Mouse (Mus musculus): ENCODE measurements around the gene Gprc5b.

Gene Gprc5b

DNA sequence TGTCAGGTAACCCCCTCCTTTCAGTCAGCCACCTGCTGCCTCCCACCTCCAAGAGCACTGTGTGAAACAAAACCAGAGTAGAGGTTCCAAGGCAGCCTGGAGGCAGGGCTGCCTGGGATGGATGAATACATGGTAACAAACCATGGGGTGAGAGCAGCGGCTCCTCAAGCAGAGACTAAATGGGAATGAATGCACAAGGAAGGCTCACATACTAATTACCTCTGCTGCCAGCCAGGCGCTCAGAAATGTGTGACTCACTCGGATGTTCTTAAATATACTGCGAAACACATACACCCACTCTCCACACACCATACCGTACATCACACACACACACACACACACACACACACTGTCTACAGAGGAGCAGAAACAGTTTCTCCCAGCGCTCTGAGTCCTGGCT, 4.7 kb downstream of the Gprc5b start:
- DNase-seq (ENCODE audit: low read depth, low spot score): no peak

DNA sequence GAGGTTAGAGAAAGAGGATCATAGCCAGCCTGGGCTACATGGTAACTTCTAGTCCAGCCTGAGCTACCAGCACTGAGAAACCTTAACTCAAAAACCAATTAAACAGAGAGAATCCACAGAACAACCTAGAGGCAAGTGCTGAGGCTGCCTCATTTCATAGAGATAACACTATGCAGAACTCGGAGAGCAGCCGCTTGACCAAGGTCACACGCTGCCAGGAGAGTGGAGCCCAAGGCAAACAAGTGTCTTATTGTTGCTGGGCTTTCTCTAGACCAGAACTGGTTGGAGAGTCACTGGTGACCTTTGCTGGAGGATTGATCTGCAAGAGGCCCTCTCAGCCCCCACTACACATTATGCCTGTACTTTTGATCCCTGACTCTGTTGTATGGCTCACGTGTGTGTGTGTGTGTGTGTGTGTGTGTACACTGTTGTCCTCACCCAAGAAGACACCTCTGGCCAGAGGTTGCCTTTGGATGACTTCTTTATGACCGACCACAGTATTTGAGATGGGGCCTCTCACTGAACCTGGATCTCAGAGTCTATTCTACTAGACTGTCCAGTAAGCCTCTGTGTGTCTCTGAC, 5.6 kb downstream of the Gprc5b start:
- no peak for DNase-seq (ENCODE audit: low read depth, low spot score)

DNA sequence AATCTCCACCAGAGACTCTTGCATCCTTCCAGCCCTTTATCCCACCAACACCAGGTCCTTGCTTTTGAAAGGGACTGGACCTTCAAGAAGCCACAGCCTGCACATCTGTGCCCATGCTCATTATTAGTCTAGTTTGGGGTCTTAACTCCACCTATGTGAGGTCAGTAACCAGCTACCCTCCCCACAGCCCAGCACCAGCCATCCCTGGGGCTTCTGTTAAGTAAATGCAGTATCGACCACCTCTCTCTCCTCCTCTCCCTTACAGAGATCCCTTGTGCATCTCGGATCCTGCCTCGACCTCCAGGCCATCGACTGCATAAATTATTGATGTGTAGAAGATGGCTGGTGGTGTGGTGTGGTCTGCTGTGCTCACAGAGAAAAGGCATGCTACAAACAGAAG, 8.6 kb downstream of the Gprc5b start:
- no peak for DNase-seq (ENCODE audit: low read depth, low spot score)

DNA sequence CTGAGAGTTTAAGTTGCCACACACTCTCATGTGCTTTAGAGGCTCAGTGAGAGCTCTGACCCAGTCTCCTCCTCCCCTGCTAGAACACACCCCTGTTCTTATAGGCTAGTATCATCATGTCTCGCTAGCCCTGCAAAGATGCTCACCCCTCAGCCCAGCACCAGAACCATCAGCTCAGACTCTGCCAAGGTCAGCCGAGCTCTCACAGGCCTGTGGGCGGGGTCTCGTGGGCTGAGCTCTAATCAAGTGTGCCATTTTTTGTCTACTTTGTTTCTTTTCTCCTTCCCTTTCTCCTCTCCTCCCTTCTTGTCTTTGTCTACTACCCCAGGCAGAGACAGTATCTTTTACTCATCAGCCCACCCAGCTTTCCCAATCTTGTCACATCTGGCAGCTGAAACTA, 9.2 kb downstream of the Gprc5b start:
- DNase-seq (ENCODE audit: low read depth, low spot score): no peak

DNA sequence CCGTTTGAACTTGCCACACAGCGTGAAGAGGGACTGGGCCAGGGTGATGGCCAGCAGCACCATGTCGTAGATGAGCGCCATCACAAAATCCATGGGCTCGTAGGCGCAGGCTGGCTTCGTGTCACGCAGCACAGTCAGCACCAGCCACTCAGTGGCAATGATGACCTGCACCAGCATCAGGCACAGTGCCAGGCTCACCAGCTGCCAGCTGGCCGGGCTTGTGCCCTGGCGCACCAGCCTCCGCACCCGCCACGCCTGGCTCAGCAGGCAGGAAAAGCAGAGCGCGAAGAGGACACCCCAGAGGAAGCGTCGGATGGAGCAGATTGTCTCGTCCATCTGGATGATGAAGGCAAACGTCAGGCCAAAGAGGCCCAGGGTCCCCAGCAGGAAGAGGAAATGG, 11.1 kb downstream of the Gprc5b start:
- DNase-seq (ENCODE audit: low read depth, low spot score): no peak

DNA sequence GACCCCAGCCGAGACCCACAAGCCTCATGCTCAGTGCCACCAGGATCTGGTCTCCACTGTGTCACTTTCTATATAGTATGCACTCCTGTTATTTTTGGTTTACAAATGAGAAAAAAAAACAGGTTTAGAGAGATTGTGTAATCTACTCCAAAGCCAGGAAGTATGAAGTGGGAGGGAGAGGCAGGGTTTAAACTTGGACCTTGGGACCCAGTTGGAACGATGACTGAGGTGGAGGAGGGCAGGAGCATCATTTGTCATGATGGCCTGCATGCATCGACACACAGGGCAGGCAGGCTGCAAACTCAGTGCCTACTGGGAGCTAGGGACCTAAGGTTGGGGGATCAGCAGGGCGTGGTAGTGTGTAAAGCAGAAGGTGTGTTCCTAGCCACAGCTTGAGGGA, 12.4 kb downstream of the Gprc5b start:
- no peak for DNase-seq (ENCODE audit: low read depth, low spot score)

DNA sequence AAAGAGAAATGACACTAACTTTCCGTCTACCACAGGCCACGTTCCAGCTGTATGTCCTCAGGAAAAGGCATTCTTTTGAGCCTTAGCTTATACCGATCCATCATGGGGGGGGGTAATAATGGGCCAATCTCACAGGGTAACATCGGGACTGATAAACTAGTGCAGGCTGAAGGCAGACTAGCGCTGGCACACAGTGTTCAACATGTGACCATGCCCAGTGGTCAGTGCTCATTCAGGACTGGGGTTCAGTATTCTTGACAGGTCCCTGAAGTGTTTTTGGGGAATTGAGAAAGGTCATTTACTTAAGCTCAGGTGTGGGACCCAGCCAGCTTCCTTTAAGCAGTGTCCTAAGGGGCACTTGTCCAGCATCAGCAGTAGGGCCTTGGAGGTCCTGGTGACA, 13.2 kb downstream of the Gprc5b start:
- no peak for DNase-seq (ENCODE audit: low read depth, low spot score)

DNA sequence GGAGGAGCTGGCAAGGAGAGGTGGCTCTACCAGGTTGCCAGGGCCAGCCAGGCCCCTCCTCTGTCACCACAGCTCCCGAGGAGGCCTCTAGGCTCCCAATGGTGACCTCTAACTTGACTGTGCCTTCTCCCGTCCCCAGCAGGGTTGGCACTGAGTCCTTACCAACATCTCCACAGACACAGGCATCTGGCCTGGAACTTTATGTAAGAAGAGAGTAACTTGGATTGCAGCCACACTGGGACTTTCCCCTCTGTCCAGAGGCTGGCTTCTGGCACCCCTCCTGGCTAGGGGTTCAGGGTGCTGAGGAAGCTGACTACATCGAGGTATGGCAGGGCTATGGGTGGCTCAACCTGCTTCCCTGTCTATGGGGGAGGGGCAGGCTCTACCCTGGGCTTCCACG, 13.7 kb downstream of the Gprc5b start:
- DNase-seq (ENCODE audit: low read depth, low spot score): no peak

DNA sequence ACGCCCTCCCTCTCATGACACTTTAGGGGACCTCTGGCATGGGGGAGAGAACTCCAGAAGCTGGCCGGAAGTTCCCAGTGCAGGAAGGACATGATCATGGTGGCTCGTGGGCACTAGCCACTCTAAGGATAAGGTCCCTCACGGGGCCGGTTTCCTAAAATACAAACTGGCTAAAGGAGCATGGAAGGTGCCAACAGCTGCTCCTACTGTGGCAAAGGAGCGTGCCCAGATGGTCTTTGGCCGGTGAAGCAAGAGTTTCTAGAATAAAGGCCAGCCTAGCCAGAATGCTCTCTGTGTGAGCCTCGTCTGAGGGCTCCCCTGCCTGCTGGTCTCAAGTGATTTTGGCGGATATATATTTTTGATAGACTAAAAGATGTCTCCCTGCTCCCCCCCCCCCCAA, 15.3 kb downstream of the Gprc5b start:
- no peak for DNase-seq (ENCODE audit: low read depth, low spot score)

DNA sequence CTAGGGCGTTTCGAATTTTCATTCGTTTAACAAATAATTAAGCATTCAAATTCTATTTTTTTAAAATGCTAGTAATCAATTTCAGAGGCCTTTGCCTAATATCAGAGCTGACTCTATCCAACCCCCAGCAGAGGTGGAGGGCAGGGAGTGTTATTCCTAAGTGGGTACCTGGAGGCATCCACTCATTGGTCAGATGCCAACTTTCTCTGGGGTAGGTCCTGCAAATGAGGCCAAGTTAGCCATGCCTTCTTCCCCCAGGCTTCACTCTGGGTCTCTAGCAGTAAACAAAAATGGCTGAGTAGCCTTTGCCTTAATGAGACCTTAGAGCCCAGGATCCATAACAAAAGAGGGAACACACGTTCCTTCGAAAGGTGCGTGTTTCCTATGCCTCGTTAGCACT, 15.9 kb downstream of the Gprc5b start:
- no peak for DNase-seq (ENCODE audit: low read depth, low spot score)

DNA sequence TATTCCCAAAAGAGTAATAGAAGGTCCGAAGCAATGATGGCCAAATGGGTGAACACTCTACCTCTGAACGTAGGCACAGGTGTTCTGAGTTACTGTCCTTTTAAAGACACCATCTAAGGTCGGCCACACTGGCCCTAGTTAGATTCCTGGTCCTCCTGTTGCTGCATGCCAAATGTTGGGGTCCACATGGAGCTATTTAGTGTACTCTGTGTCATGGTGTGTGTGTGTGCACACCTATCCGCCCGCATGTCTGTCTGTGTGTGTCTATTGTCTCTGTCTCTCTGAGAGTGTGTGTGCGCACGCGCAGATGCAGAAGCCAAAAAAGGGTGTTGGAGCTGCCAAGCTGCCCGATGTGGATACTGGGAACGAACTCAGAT, 17.9 kb downstream of the Gprc5b start:
- no peak for DNase-seq (ENCODE audit: low read depth, low spot score)

DNA sequence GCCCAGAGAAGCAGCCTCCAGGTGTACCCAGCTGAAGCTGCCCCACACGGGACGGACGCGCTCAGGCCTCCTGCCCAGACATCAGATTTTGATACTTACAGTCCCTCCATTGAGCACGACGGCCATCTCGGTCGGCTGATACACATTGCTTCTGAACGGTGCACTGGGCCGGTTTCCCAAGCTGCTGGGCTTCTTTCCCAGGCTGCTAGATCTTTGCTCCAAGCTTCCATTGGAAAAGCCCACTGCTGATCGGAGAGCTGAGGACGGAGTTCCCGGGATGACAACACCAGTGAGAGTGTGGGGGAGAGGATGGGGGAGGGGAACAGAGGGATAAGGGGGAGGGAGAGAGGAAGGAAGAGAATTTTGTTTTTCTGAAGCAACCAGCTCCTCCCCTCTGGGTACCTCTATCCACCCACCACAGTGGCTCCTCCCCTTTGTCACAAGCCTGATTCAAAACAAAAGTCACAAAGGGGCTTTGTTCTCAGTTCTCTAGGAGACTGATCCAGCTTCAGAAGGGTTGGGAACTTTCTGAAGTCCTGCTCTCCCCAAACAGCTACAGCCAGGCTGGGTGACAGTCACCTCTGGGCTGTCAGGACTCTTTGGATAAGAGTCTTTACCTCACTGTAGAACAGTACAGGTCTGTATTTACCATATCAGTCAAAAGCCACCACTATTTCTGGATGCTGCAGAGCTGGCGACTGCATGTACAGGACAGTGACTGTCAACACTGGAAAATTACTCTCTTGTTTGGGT, 18.4 kb downstream of the Gprc5b start:
- DNase-seq (ENCODE audit: low read depth, low spot score): peak; percentile 44

DNA sequence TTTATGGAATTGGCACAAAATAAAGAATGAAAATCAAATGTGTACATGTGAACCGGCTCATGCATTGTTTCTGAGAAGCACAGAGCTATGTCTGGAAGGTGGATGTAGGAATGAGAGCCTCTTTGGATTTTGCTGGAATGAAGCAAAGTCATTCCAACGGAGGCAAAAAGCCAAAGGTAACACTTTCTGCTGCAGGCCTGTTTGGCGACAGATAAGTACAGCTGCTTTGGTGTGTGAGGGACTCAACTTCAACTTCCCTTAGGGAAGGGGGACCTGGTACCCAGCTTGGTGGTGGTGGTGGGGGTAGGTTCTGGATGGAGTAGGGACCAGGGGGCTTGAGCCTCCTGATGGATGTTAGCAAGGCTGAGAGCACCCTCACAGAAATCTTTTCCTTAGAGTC, 19.2 kb downstream of the Gprc5b start:
- DNase-seq (ENCODE audit: low read depth, low spot score): no peak

DNA sequence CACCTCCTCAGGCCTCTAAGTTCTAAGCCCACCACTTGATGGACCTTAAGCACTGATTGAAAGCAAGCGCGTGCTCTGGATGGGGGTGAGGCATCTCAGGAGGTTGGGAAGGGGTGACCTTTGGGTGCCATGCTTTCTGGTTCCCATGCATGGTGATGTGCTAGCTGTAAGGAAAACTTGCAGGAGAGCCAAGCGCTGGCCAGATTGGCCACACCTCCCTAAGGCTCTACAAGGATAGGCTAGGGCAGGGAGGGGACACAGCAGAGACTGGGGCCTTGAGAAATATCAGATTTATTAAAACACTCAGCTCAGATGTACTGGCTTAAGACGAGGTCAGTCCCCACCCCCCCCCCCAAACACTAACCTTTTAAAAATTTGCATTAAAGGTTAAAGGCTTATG, 21.6 kb downstream of the Gprc5b start:
- DNase-seq (ENCODE audit: low read depth, low spot score): no peak

DNA sequence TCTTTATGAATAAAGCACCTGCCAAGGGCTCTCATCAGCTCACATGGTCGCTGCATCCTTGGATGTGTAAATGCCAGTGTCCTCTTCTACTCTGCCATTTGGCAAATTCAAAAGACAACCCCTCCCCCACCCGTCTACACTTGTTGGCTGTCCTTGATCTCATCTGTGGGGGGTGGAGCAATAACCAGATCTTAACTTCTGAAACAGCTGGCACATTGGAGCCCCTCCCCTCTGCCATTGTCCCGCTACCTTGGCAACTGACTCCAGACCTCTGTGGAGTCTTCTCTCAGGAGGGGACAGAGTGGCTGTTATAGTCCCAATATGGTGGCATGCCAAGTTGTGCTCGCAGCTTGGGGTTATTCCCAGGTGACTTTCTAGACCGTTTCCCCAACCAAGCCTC, 22.7 kb downstream of the Gprc5b start:
- DNase-seq (ENCODE audit: low read depth, low spot score): no peak

DNA sequence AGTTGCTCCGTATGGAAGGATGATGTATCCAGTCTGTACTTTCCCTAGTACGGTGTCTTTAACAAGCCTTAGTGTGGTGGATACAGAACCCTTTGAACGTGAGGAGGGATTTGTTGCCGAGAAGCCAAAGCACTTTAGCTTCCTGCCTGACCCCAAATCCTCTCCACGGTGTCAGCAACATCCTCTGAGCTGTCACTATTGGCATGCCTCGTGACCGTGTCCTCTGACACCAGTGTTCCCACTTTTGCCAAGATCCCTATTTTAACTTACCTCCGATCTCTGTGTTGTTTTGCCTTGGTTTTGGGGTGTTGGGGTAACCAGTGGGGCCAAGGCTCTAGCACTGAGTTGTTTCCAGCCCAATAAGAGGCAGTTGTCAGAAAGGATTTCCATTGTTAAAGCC, 23.5 kb downstream of the Gprc5b start:
- no peak for DNase-seq (ENCODE audit: low read depth, low spot score)

DNA sequence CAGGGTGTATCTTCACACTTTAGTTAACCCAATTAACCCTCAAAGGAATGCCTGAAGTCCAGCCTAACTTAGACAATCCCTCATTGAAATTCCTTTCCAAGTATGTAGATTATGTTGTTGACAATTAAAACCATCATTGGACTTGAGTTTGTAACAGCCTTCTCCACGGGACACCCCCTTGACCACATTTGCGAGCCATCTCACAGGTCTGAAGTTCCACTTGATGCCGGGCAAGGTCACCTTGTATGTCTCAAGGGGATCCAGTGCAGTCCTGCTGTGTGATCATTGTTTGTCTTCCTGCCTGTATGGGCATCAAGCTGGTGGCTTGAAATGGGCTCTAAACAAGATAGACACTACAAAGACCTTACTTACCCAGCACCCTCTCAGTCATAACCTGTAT, 26.1 kb downstream of the Gprc5b start:
- DNase-seq (ENCODE audit: low read depth, low spot score): no peak

DNA sequence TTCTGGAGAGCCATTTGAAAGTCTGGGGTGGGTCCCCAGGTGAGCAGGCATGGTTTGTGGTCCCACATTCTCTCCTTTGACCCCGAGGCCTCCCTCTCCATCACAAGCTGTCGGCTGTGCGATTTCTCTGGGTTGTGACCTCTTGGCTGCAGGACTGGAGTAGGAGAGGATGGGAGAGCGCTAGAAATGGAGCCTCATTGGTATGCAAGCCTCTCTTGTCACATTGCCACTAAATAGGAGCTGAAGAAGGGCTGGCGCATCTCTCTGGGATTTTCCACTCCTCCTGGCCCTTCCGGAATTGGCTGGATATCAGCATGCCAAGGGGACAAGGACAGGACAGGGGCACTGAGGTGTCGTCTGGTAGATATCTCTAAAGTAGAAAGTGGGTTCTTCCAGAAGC, 29.8 kb downstream of the Gprc5b start:
- no peak for DNase-seq (ENCODE audit: low read depth, low spot score)

DNA sequence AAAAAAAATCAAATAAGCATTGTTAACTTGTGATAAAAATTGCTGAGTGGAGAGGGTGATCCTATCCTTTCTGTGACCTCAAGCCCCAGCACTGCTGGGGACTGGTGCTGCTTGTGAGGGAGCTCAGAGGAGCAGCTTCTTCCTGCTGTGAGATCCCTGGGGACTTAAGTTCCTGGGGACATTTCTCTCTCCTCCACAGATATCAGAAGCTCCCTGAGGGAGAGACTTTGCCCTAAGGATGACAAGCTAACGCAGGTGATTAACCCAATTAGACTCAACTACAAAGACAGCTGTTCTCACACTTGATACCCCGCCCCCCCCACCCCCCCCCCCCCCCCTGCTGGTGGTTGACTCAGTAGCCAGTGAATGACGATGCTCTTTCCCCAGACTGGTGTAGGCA, 30.2 kb downstream of the Gprc5b start:
- DNase-seq (ENCODE audit: low read depth, low spot score): no peak

DNA sequence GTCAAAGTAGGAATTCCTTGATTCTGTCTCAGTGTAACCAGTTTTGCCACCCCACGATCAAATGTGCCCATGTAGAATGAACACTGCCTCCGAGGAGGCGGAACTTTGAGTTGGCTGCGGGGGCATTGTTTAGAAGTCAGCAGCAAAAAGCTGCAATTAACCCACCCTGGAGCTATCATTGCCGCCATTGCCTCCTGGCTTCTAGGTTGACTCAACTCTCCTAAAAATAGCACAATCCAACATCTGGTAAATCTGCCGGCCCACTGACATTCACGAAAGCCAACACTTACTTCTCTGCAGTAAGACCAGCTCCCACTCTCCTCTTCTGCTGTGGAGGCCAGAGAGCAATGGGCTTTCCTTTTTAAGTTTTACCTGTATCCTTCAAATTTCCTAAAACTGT, 35.8 kb downstream of the Gprc5b start:
- no peak for DNase-seq (ENCODE audit: low read depth, low spot score)

DNA sequence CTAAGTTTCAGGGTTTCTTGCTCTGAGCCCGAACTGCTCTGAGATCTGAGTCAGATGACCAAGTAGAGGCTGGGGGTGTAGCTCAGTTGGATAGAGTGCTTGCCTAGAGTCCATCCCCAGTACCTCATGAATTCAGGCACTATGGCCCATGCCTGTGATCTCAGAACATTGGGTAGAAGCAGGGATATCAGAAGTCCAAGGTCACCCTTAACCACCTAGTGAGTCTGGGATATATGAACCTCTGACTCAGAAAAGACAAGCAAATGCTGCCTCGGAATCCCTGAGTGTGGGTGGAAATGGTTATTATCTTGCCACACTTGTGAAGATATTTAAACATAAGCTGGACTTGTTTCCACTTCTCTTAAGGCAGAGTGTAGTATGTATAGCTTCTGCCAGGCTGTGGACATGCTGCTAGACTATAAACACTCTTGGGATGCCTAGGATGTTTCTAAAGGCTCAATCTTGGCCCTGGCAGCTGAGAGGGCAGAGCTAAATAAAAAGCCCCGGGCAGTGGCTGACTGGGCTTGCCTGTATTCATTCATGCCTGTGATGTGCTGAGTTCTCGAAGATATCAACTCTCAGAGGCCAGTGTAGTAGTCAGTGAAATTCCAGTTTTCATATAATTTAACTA, 38.3 kb downstream of the Gprc5b start:
- no peak for DNase-seq (ENCODE audit: low read depth, low spot score)

DNA sequence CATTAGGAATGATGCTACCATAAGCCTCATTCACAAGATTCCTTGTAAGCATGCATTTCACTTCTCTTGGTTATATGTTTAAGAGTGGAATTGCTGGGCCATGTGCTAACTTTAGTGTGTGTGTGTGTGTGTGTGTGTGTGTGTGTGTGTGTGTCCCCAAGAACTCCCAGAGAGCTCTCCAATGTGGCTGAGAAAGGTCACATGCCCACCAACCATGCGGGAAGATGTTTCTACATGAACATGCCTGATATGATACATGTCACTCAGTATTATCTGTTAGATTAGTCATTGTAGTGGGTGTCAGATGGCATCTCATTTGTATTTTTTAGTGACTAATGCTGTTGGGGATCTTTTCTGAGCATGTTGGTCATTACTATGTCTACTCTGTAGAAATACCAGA, 40.0 kb downstream of the Gprc5b start:
- DNase-seq (ENCODE audit: low read depth, low spot score): no peak

DNA sequence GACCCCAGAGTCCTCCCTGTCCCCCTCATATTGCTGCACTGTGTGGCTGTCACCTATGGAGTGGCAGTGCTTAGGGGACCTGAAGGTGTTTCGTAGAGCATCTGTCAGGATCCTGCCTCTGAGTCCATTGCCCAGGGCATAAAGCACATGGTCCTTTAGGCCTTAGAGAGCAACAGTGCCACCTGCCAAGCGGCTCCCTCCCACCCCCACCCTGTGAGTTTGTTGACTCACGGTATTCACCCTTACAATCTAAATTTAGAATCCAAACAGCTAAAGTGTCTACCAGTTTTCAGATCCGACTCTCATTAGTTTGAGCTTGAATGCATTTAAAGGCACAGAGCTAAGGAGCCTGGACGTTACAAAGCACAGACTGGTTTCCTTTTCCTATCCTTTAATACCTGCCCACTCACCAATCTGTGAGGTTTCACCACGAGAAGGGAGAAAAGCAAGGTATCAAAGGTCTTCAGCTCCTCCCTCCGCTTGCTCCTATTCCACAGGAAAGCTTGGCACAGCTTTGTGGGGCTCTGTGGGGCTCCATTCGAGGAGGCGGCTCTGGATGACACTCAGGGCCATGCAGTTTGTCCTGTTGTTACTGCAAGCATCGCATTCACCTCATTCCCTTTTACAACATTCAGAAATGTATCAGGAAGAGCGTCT, 41.3 kb downstream of the Gprc5b start:
- DNase-seq (ENCODE audit: low read depth, low spot score): no peak

All from CD4-positive helper T cell, adult 2 months (primary cell).